Mouse (Mus musculus) layer of hippocampus, adult 2 months (tissue): ENCODE data around the gene Dnaic1. TPM values are rescaled to one million over a fixed set of nuclear protein-coding genes. Genes with fewer than 3 reads are reported as not detected.

Source experiments
- DNase-seq, 2 experiments: peaks; one replicate each; pipeline ENCODE4 v3.0.0; 2022; ENCODE audit warnings: low spot score in 2 of 2
- H3K27ac ChIP-seq: fragments of 200-600 bp; 2 replicates; pipeline ENCODE4 v1.8.1; 2022
- H3K4me3 ChIP-seq: fragments of 200-600 bp; 2 replicates; pipeline ENCODE4 v1.8.1; 2022; ENCODE audit warnings: mild to moderate bottlenecking
- CTCF ChIP-seq: fragments of 200-600 bp; conservative IDR thresholded peaks from 2 replicates; pipeline ENCODE4 v1.8.1; 2022; ENCODE audit warnings: antibody characterized with exemption, mild to moderate bottlenecking, moderate library complexity
- total RNA-seq, 2 experiments: library from RNA; stranded (reverse); gene quantifications; 2 replicates each; pipeline ENCODE4 v1.2.3; 2021

The Dnaic1 gene
- total RNA-seq, 2 experiments from 2014 or later: 7.7 to 8.3 TPM

DNA sequence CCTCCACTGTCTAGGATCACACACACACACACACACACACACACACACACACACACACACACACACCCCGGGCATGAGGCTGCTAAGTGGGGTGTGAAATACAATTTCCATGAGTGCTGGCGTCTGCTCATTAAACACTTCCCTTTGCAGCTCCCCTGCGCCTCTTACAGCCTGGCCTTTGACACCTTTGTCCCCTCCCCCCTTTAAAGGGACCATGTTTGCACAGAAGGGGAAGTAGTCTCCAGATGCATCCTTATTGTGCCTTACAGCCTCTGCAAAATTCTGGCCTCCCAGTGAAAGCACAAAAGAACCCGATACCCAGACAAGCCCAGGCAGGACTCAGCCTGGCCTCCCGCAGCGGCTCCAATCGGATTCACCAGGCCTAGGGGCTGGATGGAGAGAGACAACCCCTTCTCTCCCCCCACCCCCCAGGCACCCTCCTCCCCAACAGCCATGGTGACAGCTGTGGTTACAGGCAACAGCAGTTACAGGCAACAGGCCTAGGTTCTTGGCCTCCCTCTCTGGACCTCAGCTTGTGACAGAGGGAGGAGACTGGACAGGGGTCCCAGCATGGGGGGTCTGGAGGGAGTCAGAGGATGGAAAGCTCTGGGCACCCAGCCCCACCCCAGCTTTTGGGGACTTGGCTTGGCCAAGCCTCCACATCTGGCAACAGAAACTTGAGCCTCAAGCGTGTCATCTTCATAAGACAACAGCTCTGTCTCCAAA lies 58.8 kb downstream of the Dnaic1 start:
- no peak for TF ChIP-seq CTCF
- no peak for DNase-seq
- Histone ChIP-seq H3K27ac (no peak overlapping the region), H3K4me3 (no peak overlapping the region)

DNA sequence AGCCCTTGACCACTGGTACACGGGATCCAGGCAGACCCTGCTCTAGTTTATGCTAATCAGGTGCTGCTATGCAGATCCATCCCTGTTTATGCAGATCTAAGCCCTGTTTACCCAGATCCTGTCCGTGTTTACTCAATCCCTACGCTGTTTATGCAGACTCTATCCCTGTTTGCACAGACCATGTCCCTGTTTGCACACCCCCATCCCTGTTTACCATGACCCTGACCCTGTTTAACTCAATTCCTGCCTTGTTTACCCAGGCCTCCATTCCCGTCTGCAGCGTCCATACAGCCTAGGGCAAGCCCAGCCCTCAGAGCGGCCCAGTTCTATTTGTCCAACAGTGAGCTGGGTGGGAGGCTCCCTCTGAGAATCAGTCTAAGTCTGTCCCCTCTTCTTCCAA lies 60.6 kb downstream of the Dnaic1 start:
- TF ChIP-seq CTCF: no peak
- Histone ChIP-seq H3K4me3 (no peak overlapping the region), H3K27ac (no peak overlapping the region)
- no peak for DNase-seq

DNA sequence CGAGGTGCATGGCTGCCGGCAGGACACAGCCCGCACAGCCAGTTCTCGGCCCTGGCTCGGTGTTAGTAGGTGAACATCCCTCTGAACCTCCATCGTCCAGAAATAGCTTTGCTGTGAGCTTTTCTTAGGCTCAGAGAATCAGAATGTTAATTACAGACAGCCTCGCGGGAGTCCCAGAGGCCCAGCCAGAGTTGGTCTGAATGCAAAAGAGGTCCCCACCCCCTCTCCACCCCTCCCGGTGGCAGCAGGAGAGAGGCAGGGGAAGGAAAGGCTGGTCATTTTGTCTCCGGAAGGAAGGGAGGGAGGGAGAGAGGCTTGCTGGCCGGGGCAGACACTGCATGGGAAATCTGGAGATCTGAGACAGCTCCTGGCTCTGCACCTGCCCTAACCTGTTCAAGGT lies 61.8 kb downstream of the Dnaic1 start:
- Histone ChIP-seq H3K27ac (peak overlapping the region; percentile 84), H3K4me3 (no peak overlapping the region; the same call in 1 of the 2 replicates)
- peak; percentile 47 to 64 for DNase-seq
- TF ChIP-seq CTCF: no peak

DNA sequence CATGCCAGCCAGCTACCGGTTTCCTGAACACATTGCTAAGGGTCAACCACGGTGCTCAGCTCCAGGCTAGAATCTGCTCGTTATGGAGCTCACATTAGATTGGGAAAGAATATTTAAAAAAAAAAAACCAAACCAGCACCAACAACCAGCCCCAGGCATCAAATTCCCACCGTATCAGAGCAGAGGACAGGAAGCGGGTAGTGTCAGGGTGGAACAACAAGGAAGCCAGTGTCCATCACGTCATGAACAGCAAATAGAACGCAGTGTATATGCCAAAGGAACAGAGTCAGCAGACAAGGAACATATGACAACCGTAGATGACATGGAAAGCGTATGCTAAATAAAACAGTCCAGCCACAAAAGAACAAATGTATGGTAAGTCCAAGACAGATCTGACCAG lies 63.4 kb downstream of the Dnaic1 start:
- no peak overlapping the region for H3K4me3 ChIP-seq
- TF ChIP-seq CTCF: no peak
- H3K27ac ChIP-seq: no peak overlapping the region
- no peak for DNase-seq

DNA sequence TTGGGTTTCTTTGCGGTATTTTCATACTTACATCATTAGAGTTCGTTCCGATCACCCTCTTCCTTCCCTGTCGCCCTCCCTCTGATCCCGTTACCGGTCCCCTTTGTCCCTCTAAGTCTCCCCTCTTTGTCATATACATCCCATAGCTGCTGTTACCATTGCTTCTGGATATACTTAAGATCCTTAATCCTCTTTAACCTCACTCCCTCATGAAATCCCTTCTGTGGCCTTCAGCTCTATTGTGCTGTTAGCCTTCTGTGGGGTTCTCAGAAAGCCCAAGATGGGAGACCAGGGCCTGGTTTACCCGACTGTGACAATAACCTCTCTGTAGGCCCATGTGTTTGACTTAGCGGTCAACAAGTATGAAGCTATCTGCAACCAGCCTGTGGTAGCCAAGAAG lies 65.1 kb downstream of the Dnaic1 start:
- Histone ChIP-seq H3K27ac (no peak overlapping the region), H3K4me3 (no peak overlapping the region)
- DNase-seq: no peak
- TF ChIP-seq CTCF: no peak

DNA sequence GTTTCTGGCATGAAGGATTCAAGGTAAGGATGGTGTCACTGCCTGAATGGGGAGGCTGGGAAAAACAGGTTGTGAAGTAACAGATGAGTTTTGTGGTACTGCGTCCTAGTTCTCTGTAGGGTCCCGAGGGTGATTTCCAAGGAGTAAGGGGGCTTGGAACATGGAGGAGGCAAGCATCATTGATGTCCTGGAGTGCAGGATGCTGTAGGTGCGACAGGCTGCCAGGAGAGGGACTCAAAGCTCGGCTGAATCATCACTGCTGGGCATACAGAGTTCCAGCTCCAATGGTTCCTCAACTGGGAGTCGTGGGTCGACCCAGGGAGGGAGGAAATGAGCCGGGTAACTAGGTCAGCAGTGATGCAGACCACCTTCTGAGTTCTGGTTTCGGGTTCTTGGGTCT lies 65.6 kb downstream of the Dnaic1 start:
- Histone ChIP-seq H3K4me3 (no peak overlapping the region), H3K27ac (no peak overlapping the region)
- no peak for DNase-seq
- peak; percentile 29 for TF ChIP-seq CTCF

DNA sequence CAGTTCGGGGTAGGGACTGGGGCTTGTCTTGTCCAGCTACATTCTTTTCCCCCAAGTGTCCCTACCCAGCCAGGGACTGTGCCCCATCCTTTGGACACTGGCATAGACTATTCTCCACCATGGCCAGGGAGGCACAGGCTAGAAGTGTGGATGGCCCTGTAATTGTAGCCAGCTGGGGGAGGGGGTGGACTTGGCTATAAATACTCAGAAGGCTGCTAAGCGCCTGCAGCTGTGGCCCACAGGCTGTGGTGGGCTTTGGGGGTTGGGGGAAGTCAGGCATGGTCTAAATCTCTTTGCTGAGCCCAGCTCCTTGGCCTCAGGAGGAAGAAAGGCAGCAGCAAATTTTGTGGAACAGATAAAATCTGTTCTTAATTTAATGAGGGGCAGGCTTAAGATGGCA lies 66.3 kb downstream of the Dnaic1 start:
- no peak for TF ChIP-seq CTCF
- no peak for DNase-seq
- Histone ChIP-seq H3K4me3 (no peak overlapping the region), H3K27ac (no peak overlapping the region)

DNA sequence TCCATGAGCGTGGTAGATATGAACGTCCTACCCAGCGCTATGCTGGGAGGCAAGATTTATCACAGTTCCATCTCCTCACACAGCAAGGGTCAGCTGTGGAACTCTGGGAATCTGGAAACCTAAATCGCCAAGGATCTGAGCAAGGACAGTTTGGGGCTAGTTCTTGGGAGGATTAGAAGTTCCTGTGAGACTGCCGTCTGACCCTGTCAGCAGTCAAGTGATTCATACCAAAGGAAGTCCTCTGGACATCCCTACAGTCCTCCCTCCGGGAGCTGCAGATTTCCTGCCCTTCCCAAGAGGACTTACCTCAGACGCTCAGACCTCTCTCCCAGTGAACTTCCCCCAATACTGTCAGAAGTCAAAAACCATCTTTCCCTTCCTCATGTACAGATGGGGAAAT lies 66.8 kb downstream of the Dnaic1 start:
- no peak overlapping the region for H3K4me3 ChIP-seq
- H3K27ac ChIP-seq: no peak overlapping the region
- no peak for DNase-seq
- no peak for TF ChIP-seq CTCF

DNA sequence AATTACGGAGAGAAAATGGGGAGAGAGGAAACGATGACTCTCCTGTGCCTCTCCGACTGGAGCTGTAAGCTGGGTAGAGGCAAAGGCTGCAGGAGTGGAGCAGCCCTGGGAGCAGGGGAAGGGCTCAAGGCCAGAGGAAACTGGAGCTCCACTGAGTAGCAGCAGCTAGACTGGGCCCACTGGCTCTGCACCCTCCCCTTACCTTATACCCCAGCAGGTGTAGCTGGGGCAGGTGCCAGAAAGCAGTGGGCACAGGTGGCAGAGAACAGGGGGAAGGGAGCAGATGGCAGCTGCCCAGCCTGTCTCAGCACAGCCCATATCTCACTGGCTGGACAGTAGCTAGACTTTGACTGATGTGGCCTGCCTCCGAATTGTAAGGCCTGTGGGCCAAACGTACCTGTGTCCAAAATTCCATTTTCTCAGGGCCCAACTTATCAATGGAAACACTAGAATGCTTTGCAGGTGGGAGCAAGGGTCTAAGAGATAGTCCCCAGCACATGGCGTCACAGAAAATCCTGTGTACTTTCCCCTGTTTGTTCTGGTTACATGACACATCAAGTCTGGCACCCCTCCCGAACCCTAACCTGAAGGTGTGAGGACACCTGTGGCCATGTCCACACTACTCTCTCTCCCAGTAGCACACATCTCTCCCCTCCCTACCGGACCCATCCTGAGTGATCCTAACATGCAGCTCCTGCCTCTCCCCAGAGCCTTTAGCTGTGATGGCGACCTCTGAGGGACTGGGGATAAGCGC lies 67.5 kb downstream of the Dnaic1 start:
- DNase-seq: no peak
- TF ChIP-seq CTCF: no peak
- H3K4me3 ChIP-seq: no peak overlapping the region
- 0 out of 2 replicates have a peak overlapping the region, but pooled peaks have one; percentile 93 for H3K27ac ChIP-seq

DNA sequence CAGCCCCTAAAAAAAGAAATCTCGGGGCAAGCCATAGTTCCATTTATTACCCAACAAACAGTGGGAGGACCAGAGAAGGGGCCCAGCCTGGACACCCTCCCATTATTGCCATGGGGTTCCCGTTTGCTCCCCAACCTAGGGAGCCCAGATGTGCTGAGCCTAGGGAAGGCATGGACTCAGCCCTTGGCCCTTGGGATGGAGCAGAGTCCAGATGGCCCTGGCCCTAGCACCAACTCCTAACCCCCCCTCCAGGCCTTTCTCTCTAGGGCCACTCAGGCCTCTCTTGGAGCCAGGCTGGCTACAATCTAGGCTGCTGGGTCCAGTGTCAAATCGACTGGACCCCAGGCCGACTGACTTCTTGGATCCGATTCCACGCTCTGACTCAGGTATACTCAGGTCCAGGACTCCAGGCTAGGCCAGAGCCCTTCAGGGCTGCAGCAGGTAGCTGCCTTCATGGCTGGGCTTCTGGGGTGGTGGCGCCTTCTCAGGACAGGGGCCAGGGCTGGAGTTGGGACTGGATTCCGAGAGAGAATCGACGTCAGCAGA lies 68.7 kb downstream of the Dnaic1 start:
- TF ChIP-seq CTCF: no peak
- peak overlapping the region; percentile 93 for H3K27ac ChIP-seq
- DNase-seq: no peak
- H3K4me3 ChIP-seq: peak overlapping the region; percentile 82

DNA sequence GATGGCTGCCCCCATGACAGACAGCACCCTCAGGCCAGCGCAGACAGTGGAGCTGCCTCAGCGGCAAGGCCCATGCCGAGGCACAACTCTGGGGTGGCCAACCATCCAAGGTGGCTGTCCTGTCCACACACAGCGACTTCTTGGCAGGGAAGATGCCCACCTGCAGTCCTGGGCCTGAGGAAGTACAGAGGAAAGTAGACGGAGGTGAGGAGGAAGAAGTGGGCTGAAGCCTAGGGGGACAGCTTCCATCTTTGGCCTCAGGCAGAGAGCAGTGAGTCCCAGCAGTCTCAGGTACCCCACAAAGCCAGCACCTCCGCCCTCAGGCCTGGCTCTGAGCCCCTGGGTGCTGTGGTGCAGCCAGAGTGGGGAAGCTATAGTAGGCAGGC lies 69.2 kb downstream of the Dnaic1 start:
- no peak for DNase-seq
- Histone ChIP-seq H3K4me3 (peak overlapping the region; percentile 82), H3K27ac (peak overlapping the region; percentile 93)
- TF ChIP-seq CTCF: no peak

DNA sequence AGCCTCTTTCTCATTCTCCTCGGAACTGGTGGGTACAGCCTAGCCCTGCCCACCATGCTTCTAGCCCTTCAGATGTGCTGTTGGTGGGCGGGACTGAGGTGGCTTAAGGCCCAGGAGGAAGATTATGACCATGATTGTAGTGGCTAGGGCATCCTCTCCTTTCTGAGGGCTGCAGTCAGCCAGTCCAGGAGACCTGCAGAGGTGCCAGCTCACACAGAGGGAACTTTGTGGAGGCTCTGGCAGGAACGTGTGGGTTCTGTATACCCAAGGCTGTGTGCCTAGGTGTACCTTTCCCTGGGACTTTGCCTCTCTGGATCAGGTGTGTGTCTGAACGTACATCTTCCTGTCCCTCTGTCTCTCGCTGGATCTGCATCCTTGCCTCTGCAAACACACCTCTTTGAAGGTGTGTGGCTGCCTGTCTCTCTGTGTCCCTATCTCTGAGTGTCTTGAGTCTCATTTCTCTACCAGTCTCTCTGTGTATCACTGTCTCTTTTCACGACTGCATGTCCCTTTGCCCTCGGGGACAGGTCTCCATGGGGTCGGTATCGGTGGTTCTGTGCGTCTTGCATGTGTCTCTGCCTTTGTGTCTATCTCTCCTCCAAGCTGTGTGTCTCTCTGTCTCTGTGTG lies 69.8 kb downstream of the Dnaic1 start:
- H3K4me3 ChIP-seq: peak overlapping the region; percentile 82
- no peak for TF ChIP-seq CTCF
- H3K27ac ChIP-seq: peak overlapping the region; percentile 93
- no peak for DNase-seq

DNA sequence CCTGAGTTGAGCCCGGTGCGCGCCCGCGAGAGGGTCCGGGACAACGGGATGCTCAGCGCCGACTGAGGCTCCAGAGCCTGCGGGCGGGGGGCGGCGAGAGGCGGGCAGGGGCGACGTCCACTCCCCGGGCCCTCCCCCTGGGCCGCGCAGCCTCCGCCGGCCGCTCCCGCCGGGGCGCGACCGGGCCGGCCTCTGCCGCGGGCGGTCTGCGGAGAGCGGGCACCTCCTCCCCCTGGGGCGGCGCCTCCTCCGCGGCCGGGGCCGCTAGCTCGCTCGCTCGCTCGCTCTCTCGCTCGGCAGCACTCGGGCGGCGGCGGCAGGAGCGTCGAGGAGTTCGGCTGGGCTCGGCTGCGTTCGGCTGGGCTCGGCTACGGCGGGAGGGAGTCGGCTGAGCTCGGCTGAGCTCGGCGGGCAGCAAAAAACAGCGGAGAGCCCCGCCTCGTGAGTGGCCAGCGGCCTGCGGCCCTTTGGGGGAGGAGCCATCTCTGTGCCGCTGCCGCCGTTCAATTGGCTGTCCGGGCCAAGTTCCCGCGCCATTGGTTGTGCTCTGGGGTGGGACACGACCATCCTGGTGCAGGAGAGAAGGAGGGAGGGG lies 70.4 kb downstream of the Dnaic1 start, which contains the start of gene Enho:
Gene Enho, minus strand, starts transcription at position 412 of the 595 bp plus-strand sequence.
- no peak for TF ChIP-seq CTCF
- H3K27ac ChIP-seq: peak within 1 kb of the TSS; percentile 93
- peak; percentile 94 to 98 for DNase-seq

More for the DNA sequence above, 70.4 kb downstream of the Dnaic1 start, which contains the start of gene Enho:
- H3K4me3 ChIP-seq: peak within 1 kb of the TSS; percentile 82
